Mouse (Mus musculus): ENCODE measurements around the gene Chek2.

DNA sequence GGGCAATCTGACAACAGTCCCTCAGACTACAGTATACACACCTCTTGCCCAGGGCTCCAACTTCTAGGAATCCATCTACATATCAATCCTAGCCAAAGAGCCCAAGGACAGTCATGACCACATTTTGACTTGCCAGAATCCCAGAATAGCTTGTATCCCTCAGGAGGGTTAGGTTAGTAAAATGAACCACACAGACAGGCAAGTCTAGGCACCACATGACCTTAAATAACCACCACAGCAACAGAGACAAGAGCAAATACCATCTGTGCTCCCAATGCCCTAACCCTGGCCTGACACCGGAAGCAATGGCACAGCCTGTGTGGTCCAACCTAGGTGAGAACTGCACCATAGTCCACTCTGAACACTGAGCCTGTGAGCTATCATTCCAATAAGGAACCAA is 33.1 kb upstream of the Chek2 start:
- TF ChIP-seq GATA1 (IDR thresholded peaks at IDR 0.05; ENCODE audit: low read length) (no peak), TAL1 (IDR thresholded peaks at IDR 0.05; ENCODE audit: low read length) (no peak)
